Mouse (Mus musculus) midbrain, embryonic 15.5 days (tissue): ENCODE results near the gene Pmf1. TPM values are rescaled to one million over a fixed set of nuclear protein-coding genes. Genes with fewer than 3 reads are reported as not detected.
"Not testable (repeated sequence)": the region's sequence is repeated elsewhere in the genome, so short reads cannot be mapped to it uniquely, and the experiment has no call there.

Experiments used
- ATAC-seq: fragments of 200-750 bp; cut with Nextera tagmentation; replicated peaks from 2 replicates; pipeline ENCODE4 v1.8.0; 2017; ENCODE audit warnings: moderate TSS enrichment
- H3K27ac ChIP-seq: fragments of 300-500 bp; sonication (generic); 2 replicates; pipeline ENCODE4 v1.5.1; 2015; ENCODE audit warnings: mild to moderate bottlenecking, inconsistent platforms
- H3K27me3 ChIP-seq: fragments of 300-500 bp; sonication (generic); replicated peaks from 2 replicates; pipeline ENCODE4 v1.6.1; 2015; ENCODE audit warnings: inconsistent platforms
- H3K36me3 ChIP-seq: fragments of 300-500 bp; sonication (generic); replicated peaks from 2 replicates; pipeline ENCODE4 v1.6.1; 2015; ENCODE audit warnings: inconsistent platforms
- H3K4me1 ChIP-seq: fragments of 300-500 bp; sonication (generic); 2 replicates; pipeline ENCODE4 v1.6.1; 2015; ENCODE audit warnings: inconsistent platforms
- H3K4me2 ChIP-seq: fragments of 300-500 bp; sonication (generic); 2 replicates; pipeline ENCODE4 v1.6.1; 2015; ENCODE audit warnings: inconsistent platforms, mild to moderate bottlenecking, moderate library complexity
- H3K4me3 ChIP-seq: fragments of 300-500 bp; sonication (generic); 2 replicates; pipeline ENCODE4 v1.5.1; 2015; ENCODE audit warnings: mild to moderate bottlenecking, inconsistent platforms
- H3K9ac ChIP-seq: fragments of 300-500 bp; sonication (generic); 2 replicates; pipeline ENCODE4 v1.6.1; 2015; ENCODE audit warnings: mild to moderate bottlenecking, inconsistent platforms
- H3K9me3 ChIP-seq: fragments of 300-500 bp; sonication (generic); 2 replicates; pipeline ENCODE4 v1.6.1; 2016; ENCODE audit warnings: inconsistent platforms
- WGBS: fragments of 180-500 bp; shearing (Covaris S2); methylation state at CpG from one replicate; pipeline ENCODE4 v1.1.7; 2015; ENCODE audit warnings: mixed read lengths; 5-methylcytosine and 5-hydroxymethylcytosine counted together
- polyA plus RNA-seq: library from polyadenylated mRNA; unstranded; fragments of >200 nt; fragmentation: Nextera tagmentation; extraction: Ambion mirVana; gene quantifications from 2 replicates; pipeline ENCODE4 v1.2.1, GENCODE M21; 2015

Pmf1 gene
- polyA plus RNA-seq, 1 experiment from 2014 or later: 23.6 TPM

- H3K4me2 ChIP-seq: peak overlapping the region; percentile 35
- no peaks in the 10 kb centered on the region for H3K27me3 ChIP-seq
- ATAC-seq: peak; percentile 76; the same call in 1 of the 2 replicates
- H3K27ac ChIP-seq: no peak overlapping the region
- H3K9ac ChIP-seq: no peak overlapping the region
- H3K4me3 ChIP-seq: no peak overlapping the region; the same call in 1 of the 2 replicates
- 15% methylated on average over 29 of the region's 29 CpGs for WGBS
- H3K4me1 ChIP-seq: peaks cover 5% of the 10 kb centered on the region; the same call in 1 of the 2 replicates
- H3K9me3 ChIP-seq: no peaks in the 10 kb centered on the region
- H3K36me3 ChIP-seq: peaks cover 24% of the 10 kb centered on the region; the same call in 1 of the 2 replicates
Observed at GRCm38 (mm10) chr3:88436395-88437201, 26.5 kb upstream of the Pmf1 start.

GRCm38 (mm10) chr3:88435515-88435914, 25.4 kb upstream of the Pmf1 start:
- Histone ChIP-seq H3K4me1 (peaks cover 3% of the 10 kb centered on the region; the same call in 1 of the 2 replicates), H3K4me2 (no peak overlapping the region), H3K36me3 (peaks cover 24% of the 10 kb centered on the region; the same call in 1 of the 2 replicates), H3K9ac (no peak overlapping the region), H3K4me3 (no peak overlapping the region), H3K9me3 (no peaks in the 10 kb centered on the region), H3K27me3 (no peaks in the 10 kb centered on the region), H3K27ac (no peak overlapping the region)
- ATAC-seq: no peak
- 61% methylated on average over 10 of the region's 10 CpGs for WGBS

- H3K27me3 ChIP-seq, H3K4me3 ChIP-seq, H3K4me2 ChIP-seq, ATAC-seq, H3K9ac ChIP-seq, H3K4me1 ChIP-seq, H3K36me3 ChIP-seq, H3K27ac ChIP-seq, H3K9me3 ChIP-seq: not testable (repeated sequence)
- 72% methylated on average over 8 of the region's 8 CpGs for WGBS
Observed at GRCm38 (mm10) chr3:88428639-88429038, 18.5 kb upstream of the Pmf1 start.

GRCm38 (mm10) chr3:88427342-88427905, 17.3 kb upstream of the Pmf1 start:
- ATAC-seq: no peak
- H3K4me1 ChIP-seq: peaks cover 21% of the 10 kb centered on the region
- H3K4me2 ChIP-seq: no peak overlapping the region
- no peak overlapping the region for H3K4me3 ChIP-seq
- no peak overlapping the region for H3K27ac ChIP-seq
- H3K36me3 ChIP-seq: no peaks in the 10 kb centered on the region
- H3K9me3 ChIP-seq: no peaks in the 10 kb centered on the region
- H3K27me3 ChIP-seq: no peaks in the 10 kb centered on the region; the same call in 1 of the 2 replicates
- no peak overlapping the region for H3K9ac ChIP-seq
- WGBS: 88% methylated on average over 4 of the region's 4 CpGs

- 0 out of 2 replicates have a peak overlapping the region, but pooled peaks have one; percentile 48 for H3K27ac ChIP-seq
- no peak overlapping the region for H3K4me3 ChIP-seq
- no peaks in the 10 kb centered on the region; the same call in 1 of the 2 replicates for H3K27me3 ChIP-seq
- H3K4me2 ChIP-seq: peak overlapping the region; percentile 80
- no peak overlapping the region for H3K9ac ChIP-seq
- 89% methylated on average over 10 of the region's 10 CpGs for WGBS
- H3K36me3 ChIP-seq: no peaks in the 10 kb centered on the region; the same call in 1 of the 2 replicates
- peaks cover 29% of the 10 kb centered on the region for H3K4me1 ChIP-seq
- no peaks in the 10 kb centered on the region for H3K9me3 ChIP-seq
- no peak for ATAC-seq
Observed at GRCm38 (mm10) chr3:88425708-88426420, 15.7 kb upstream of the Pmf1 start.

- Histone ChIP-seq H3K36me3 (peaks cover 6% of the 10 kb centered on the region), H3K9me3 (no peaks in the 10 kb centered on the region), H3K4me2 (peak overlapping the region; percentile 80), H3K4me1 (peaks cover 29% of the 10 kb centered on the region), H3K4me3 (peak overlapping the region; percentile 83), H3K27me3 (no peaks in the 10 kb centered on the region; the same call in 1 of the 2 replicates), H3K27ac (0 out of 2 replicates have a peak overlapping the region, but pooled peaks have one; percentile 48), H3K9ac (no peak overlapping the region)
- ATAC-seq: 0 out of 2 replicates have a peak, but pooled peaks have one; percentile 12
- WGBS: 5% methylated on average over 2 of the region's 2 CpGs
Observed at GRCm38 (mm10) chr3:88425330-88425689, 15.2 kb upstream of the Pmf1 start.

GRCm38 (mm10) chr3:88424605-88425329, 14.6 kb upstream of the Pmf1 start, which contains the start of gene Slc25a44:
Gene Slc25a44 (minus strand): TSS chr3:88425139.
- peak within 1 kb of the TSS; percentile 81 for H3K27ac ChIP-seq
- H3K4me1 ChIP-seq: peaks cover 34% of the 10 kb centered on the region
- under 1% methylated on average over 35 of the region's 35 CpGs for WGBS
- H3K4me2 ChIP-seq: peak within 1 kb of the TSS; percentile 80
- peak; percentile 98 for ATAC-seq
- H3K36me3 ChIP-seq: peaks cover 11% of the 10 kb centered on the region
- peak within 1 kb of the TSS; percentile 73 for H3K9ac ChIP-seq
- peak within 1 kb of the TSS; percentile 83 for H3K4me3 ChIP-seq
- H3K27me3 ChIP-seq: no peaks in the 10 kb centered on the region
- no peaks in the 10 kb centered on the region for H3K9me3 ChIP-seq

- peak overlapping the region; percentile 5; the same call in 1 of the 2 replicates for H3K4me2 ChIP-seq
- 29% methylated on average over 9 of the region's 9 CpGs for WGBS
- peaks cover 43% of the 10 kb centered on the region for H3K4me1 ChIP-seq
- H3K4me3 ChIP-seq: no peak overlapping the region
- no peaks in the 10 kb centered on the region for H3K9me3 ChIP-seq
- no peak for ATAC-seq
- H3K36me3 ChIP-seq: peaks cover 14% of the 10 kb centered on the region
- H3K9ac ChIP-seq: no peak overlapping the region
- H3K27me3 ChIP-seq: no peaks in the 10 kb centered on the region
- H3K27ac ChIP-seq: no peak overlapping the region
Observed at GRCm38 (mm10) chr3:88422020-88422720, 12.0 kb upstream of the Pmf1 start.

- Histone ChIP-seq H3K4me2 (no peak overlapping the region), H3K27me3 (no peaks in the 10 kb centered on the region), H3K9me3 (no peaks in the 10 kb centered on the region), H3K27ac (no peak overlapping the region), H3K4me1 (peaks cover 43% of the 10 kb centered on the region), H3K9ac (no peak overlapping the region), H3K36me3 (peaks cover 18% of the 10 kb centered on the region), H3K4me3 (no peak overlapping the region)
- 98% methylated on average over 19 of the region's 19 CpGs for WGBS
- no peak for ATAC-seq
Observed at GRCm38 (mm10) chr3:88420771-88421170, 10.6 kb upstream of the Pmf1 start.

- H3K36me3 ChIP-seq: peaks cover 24% of the 10 kb centered on the region
- ATAC-seq: no peak
- H3K4me2 ChIP-seq: no peak overlapping the region
- H3K27ac ChIP-seq: no peak overlapping the region
- no peak overlapping the region for H3K9ac ChIP-seq
- WGBS: 86% methylated on average over 6 of the region's 6 CpGs
- peaks cover 28% of the 10 kb centered on the region for H3K4me1 ChIP-seq
- H3K27me3 ChIP-seq: no peaks in the 10 kb centered on the region
- no peaks in the 10 kb centered on the region for H3K9me3 ChIP-seq
- H3K4me3 ChIP-seq: no peak overlapping the region
Observed at GRCm38 (mm10) chr3:88418016-88418415, 7.9 kb upstream of the Pmf1 start.

GRCm38 (mm10) chr3:88415668-88416067, 5.5 kb upstream of the Pmf1 start:
- no peaks in the 10 kb centered on the region for H3K27me3 ChIP-seq
- no peak overlapping the region for H3K9ac ChIP-seq
- H3K4me1 ChIP-seq: peaks cover 19% of the 10 kb centered on the region
- peaks cover 38% of the 10 kb centered on the region for H3K36me3 ChIP-seq
- 89% methylated on average over 4 of the region's 4 CpGs for WGBS
- no peaks in the 10 kb centered on the region for H3K9me3 ChIP-seq
- H3K4me3 ChIP-seq: no peak overlapping the region
- no peak overlapping the region for H3K27ac ChIP-seq
- no peak overlapping the region for H3K4me2 ChIP-seq
- ATAC-seq: no peak
